In genomic region chr2:68860904-68861685, GRCm38 (mm10) we compare ENCODE assay signal across 8 mouse cellular contexts. TPM values are rescaled to one million over a fixed set of nuclear protein-coding genes. Genes with fewer than 3 reads are reported as not detected.
DNase-seq lines count a peak whose midpoint lies in the region; ATAC-seq and TF ChIP-seq lines count a peak whose summit lies in the region.

TSS of gene Cers6 (plus strand) at chr2:68861441.

- H3K4me1 ChIP-seq in hindbrain, postnatal 0 days (ENCODE audit: insufficient read depth, low read length) = no peaks in the 10 kb centered on the region

- peak within 1 kb of the TSS; percentile 88 for H3K27ac ChIP-seq in hindbrain, postnatal 0 days
- H3K27ac ChIP-seq in left cerebral cortex, adult 2 months = peak within 1 kb of the TSS; percentile 95
- H3K27ac ChIP-seq in macrophage = peak within 1 kb of the TSS; percentile 66

- DNase-seq in ZHBTc4 (ENCODE audit: low read depth, low spot score) = peak; percentile 97
- peak; percentile 99 for DNase-seq in cerebellum, postnatal 36 days
- peak; percentile 88 to 91 for DNase-seq in gastrocnemius, adult 8-10 months (ENCODE audit: low spot score in 2 of 2)
- peak; percentile 98 for DNase-seq in hindbrain, postnatal 0 days (ENCODE audit: low spot score)
- DNase-seq in left cerebral cortex, adult 2 months (ENCODE audit: extremely low spot score in 1 of 2, low spot score in 2 of 2) = peak; percentile 97 to 99
- DNase-seq in retina, postnatal 7 days (ENCODE audit: low read depth, low spot score) = peak; percentile 88
- peak; percentile 95 to 98 for DNase-seq in urinary bladder, adult 18-20 months (ENCODE audit: low spot score in 2 of 2)

- peaks cover 47% of the 10 kb centered on the region for H3K79me2 ChIP-seq in macrophage (ENCODE audit: inconsistent target)

- H3K4me2 ChIP-seq in hindbrain, postnatal 0 days (ENCODE audit: low read depth, low read length) = peak within 1 kb of the TSS; percentile 87

- intact Hi-C loops in left cerebral cortex, adult 2 months (cut with DNase I) = loop anchor here (5.0 kb wide), 3 partner anchors 76 to 241 kb away; no protein-coding TSS in a partner anchor

- peak within 1 kb of the TSS; percentile 90 for H3K4me3 ChIP-seq in hindbrain, postnatal 0 days (ENCODE audit: low read length)
- H3K4me3 ChIP-seq in left cerebral cortex, adult 2 months = peak within 1 kb of the TSS; percentile 69
- peak within 1 kb of the TSS; percentile 84 for H3K4me3 ChIP-seq in macrophage (ENCODE audit: inconsistent target)

- H3K9me3 ChIP-seq in hindbrain, postnatal 0 days (ENCODE audit: low read length) = no peaks in the 10 kb centered on the region

- no peaks in the 10 kb centered on the region for H3K27me3 ChIP-seq in hindbrain, postnatal 0 days (ENCODE audit: insufficient read depth, low read length)

- WGBS in hindbrain, postnatal 0 days = 1% methylated on average over 51 of the region's 53 CpGs
- under 1% methylated on average over 39 of the region's 53 CpGs for WGBS in macrophage (ENCODE audit: missing documents)

- peak; percentile 35 for TF ChIP-seq CTCF in hindbrain, postnatal 0 days (IDR thresholded peaks at IDR 0.05; ENCODE audit: low read depth)
- TF ChIP-seq CTCF in left cerebral cortex, adult 2 months (IDR thresholded peaks at IDR 0.05) = no peak; the same call in 1 of the 2 replicates

- H3K36me3 ChIP-seq in hindbrain, postnatal 0 days (ENCODE audit: insufficient read depth, low read length) = no peaks in the 10 kb centered on the region
- H3K36me3 ChIP-seq in macrophage (ENCODE audit: inconsistent target) = no peaks in the 10 kb centered on the region

- H3K9ac ChIP-seq in hindbrain, postnatal 0 days (replicated peaks; ENCODE audit: low read length) = peak within 1 kb of the TSS; percentile 87

- peak; percentile 98 for ATAC-seq in hindbrain, postnatal 0 days

RNA-seq across cellular contexts. Expression of gene Cers6, which starts in this region (rescaled TPM):
- 1 to 10 TPM in 1 of 4 experiments, under 1 TPM in 3; 0.58 to 1.4 (median 0.64) TPM for total RNA-seq in gastrocnemius, adult 8-10 months (2022)
- 58.7 and 60.5 TPM in 2 replicates for total RNA-seq in hindbrain, postnatal 0 days (2014; rRNA removed)
- polyA plus RNA-seq in hindbrain, postnatal 0 days (2015; fragmentation: Nextera tagmentation; extraction: Ambion mirVana) = 22.8 and 25.8 TPM in 2 replicates
- total RNA-seq in left cerebral cortex, adult 2 months (2021) = 10 to 100 TPM; 69.3 to 82.7 TPM
- total RNA-seq in macrophage (2018; cell fraction: chromatin; rRNA removed) = 1,000 to 10,000 TPM in 7 of 26 experiments, 100 to 1,000 TPM in 19; 161 to 1,623 (median 510) TPM
- total RNA-seq in macrophage (2018; cell fraction: cytosol; rRNA removed) = 100 to 1,000 TPM in 4 of 26 experiments, 10 to 100 TPM in 22; 51.6 to 134 (median 75.1) TPM
- total RNA-seq in macrophage (2018; cell fraction: nucleus; rRNA removed) = 1,000 to 10,000 TPM in 2 of 26 experiments, 100 to 1,000 TPM in 24; 169 to 1,979 (median 530) TPM
- 26.1 to 30.0 TPM (median 26.4 TPM) in 3 replicates for polyA plus RNA-seq in macrophage (2018)

Comparison
In these comparisons a context has a peak if more than half of its experiments do, and no peak if none do; other contexts are left out.
1. Peak in every context shown above with its lines: DNase-seq, ATAC-seq, H3K4me3 ChIP-seq and H3K27ac ChIP-seq.
2. RNA of gene Cers6 (total RNA-seq): 69.3 to 82.7 TPM in left cerebral cortex, adult 2 months and 58.7 to 60.5 TPM in hindbrain, postnatal 0 days; 0.58 to 1.4 TPM in gastrocnemius, adult 8-10 months; every median in the first group is over 10 times any median in the second.